Mouse (Mus musculus) naive thymus-derived CD4-positive, alpha-beta T cell, adult 5 months (primary cell): ENCODE measurements around the gene Tyw3. TPM values are rescaled to one million over a fixed set of nuclear protein-coding genes. Genes with fewer than 3 reads are reported as not detected.

Experiments used
- polyA plus RNA-seq: library from polyadenylated mRNA; unstranded; fragments of 100-300 nt; shearing (Covaris generic); gene quantifications from one replicate; pipeline ENCODE4 v1.2.1, GENCODE M21; 2017

The Tyw3 gene
- polyA plus RNA-seq: 4.1 TPM

GRCm38 (mm10) chr3:154596934-154597554 lies at the start of gene Tyw3:
Gene Tyw3, minus strand, starts transcription at chr3:154597104.

GRCm38 (mm10) chr3:154596488-154596933 lies 393 bp downstream of the Tyw3 start, which contains the start of gene Cryz:
Gene Cryz, plus strand, starts transcription at chr3:154596711.

Other genes starting within 250 kb of the Tyw3 start
- 2.0 TPM for gene Cryz, start 393 bp downstream of the Tyw3 start, polyA plus RNA-seq
- gene Erich3, start 66.8 kb upstream of the Tyw3 start, polyA plus RNA-seq: not detected